Mouse (Mus musculus) thymus, postnatal 0 days (tissue): ENCODE measurements around the gene Cdc14a. TPM values are rescaled to one million over a fixed set of nuclear protein-coding genes. Genes with fewer than 3 reads are reported as not detected.
A peak's percentile ranks its signal among the peaks of the same experiment; 100 is the strongest.

Experiments used
- DNase-seq: peaks from one replicate; pipeline ENCODE4 v3.0.0-alpha.2; 2015; ENCODE audit warnings: low spot score
- polyA plus RNA-seq: library from polyadenylated mRNA; unstranded; fragments of >200 nt; fragmentation: Nextera tagmentation; extraction: Ambion mirVana; gene quantifications from 2 replicates; pipeline ENCODE4 v1.2.1, GENCODE M21; 2015

Gene Cdc14a
- polyA plus RNA-seq, 1 experiment from 2014 or later: 7.8 TPM

DNA sequence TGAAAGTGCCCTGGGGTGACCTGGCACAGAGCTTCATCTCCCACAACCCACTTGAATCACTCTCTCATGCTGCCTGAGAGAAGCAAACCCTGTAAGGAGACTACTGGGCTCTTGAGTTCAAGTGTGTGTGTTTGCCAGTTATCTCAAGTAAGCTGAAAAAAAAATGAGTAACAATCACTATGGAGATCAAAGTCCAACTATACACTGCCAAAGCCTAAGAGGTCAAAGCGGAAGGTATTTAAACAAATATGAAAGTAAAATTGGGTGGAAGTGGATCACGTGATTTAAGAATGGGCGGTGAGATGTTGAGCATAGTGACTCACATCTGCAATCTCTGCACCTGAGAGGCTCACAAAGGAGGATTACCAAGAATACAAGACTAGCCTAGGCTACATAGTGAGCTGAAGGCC is 9.4 kb downstream of the Cdc14a start:
- DNase-seq: no peak

DNA sequence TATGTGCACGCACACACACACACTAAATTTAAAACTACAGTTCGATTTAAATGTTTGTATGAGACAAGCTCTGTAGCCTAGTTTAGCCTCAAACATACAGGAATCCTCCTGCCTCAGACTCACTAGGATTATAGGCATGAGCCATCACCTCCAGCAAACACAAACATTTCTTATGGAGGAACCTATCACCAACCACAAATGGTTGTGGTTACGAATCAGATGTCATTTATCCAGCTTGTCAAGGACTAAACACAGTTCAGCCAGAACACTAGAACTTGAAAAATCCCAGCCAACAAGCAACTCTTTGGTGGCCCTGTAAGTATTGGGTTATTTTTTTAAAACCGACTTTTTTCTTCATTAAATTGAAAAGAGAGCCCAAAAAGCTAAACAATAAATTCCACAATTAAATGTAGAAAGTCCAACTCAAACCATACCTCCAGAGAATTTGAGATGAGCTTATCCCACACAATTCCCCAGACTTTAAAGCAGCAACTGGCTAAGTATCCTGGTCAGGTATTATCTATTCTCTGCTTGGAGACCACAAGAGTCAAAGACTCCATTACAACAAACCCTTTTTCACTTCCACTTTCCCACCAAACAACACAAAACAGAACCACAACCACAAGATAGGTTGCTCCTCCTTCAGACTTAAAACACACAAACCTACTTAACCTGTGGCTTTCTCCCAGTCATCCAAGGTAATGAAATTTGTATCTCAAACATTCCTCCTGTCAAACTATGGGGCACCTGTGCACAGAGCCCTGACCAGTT is 10.7 kb downstream of the Cdc14a start:
- no peak for DNase-seq

DNA sequence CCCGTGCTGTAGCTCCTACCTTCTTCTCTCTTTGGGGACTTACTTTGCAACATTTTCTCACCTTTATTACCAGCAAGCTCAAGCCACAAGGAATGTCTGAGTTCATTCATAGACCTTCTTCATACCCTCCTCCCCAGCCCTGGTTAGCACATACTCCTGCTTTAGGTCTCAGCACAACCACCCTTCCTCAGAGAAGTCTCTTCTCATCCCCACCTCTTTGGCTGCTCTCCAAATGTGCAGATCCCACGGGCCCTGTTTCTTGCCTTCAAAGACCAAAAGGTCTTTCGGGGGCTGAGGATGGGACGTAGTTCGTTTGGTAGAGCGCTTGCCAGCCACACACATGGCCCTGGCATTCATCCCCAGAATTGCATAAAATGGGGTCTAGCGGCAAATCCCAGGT is 13.8 kb downstream of the Cdc14a start:
- no peak for DNase-seq

GRCm38 (mm10) chr3:116409486-116409885 is 14.3 kb downstream of the Cdc14a start:
- no peak for DNase-seq

DNA sequence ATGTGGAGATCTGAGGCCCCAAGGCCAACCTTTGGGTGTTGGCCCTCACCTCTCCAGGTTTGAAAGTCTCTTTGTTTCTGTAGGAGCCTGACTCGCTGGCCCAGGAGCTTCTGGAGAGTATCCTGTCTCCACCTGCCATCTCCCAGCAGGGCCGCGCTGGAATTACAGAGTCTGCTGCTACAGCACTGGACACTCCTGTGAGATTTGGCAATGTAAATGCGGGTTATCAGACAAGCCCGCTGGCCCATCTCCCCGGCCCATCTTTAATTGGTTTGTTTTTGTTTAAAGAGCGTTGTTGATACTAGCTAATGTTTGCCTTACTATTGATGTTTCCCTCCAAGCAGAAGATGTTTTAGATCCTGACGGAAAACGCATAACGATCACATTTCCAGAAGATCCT is 15.0 kb downstream of the Cdc14a start:
- no peak for DNase-seq

GRCm38 (mm10) chr3:116405516-116405915 is 18.3 kb downstream of the Cdc14a start:
- DNase-seq: no peak

DNA sequence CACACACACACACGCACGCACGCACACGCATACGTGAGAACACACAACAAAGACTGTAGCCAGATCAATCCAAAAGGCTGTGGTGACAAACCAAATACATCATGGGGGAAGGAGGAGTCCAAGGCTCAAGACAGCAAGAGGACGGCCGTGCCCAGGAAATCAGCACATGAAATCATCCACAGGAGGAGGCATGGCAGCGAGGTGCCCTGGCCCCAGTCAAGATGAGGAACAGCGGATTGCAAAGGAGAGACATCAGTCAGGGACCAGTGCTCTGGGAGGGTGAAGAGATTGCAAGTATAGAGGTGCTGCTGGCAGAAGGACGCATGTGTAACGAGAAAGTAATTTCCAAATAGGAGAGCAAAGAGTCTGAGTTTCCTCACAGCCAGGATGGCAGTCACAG is 22.4 kb downstream of the Cdc14a start:
- no peak for DNase-seq

DNA sequence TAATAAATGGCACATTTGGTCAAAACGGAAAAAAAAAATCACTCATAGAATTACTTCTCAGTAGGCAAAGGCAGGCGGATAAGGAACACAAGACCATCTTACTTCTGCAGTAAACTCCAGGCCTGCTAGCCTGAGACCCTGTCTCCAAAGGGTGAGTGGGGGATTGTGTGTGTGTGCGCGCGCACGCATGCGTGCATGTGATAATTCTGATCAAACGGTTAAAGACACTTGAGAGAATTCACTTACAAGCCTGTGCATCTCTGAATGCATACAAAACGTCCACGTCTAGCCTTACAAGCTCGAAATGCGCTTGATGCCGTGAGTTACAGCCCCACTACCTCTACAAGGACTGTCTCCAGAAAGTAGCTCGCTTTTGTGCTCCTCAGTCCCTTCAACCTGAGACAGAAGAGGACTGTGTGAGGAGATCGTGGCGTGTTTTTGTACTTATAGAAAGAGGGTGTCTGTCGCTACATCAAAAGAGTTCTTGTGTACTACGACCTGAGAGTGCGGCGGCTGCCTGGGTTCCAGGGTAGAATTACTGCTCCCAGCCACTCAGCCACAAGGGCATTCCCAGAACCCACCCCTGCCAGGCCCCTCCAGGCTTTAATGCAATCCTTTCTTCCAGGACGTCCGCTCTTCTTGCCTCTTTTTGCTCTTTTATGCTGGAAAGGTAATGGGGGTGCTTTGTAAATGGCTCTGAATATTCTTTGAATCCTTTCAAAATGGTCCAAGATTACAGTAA is 24.3 kb downstream of the Cdc14a start:
- no peak for DNase-seq

- peak; percentile 37 for DNase-seq
Observed at GRCm38 (mm10) chr3:116398543-116398942, 25.3 kb downstream of the Cdc14a start.

DNA sequence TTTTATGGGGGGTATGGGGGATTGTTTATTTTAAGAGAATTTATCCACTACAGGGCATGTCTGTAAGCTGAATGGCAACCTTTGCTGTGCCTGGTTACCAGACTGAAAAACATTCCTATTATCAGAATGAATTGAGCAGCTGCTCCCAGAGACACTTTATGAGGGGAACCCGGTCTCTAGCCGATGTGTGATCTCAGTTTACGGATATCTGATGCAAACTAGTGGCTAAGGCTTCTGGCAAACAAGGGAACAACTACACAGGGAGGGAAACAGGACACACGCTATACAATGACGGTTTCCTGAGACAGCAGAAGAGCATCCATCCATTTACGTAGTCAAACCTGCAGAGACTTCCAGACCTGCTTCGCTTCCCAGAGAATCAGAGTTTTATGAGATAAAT is 25.9 kb downstream of the Cdc14a start:
- no peak for DNase-seq

GRCm38 (mm10) chr3:116397341-116397740 is 26.5 kb downstream of the Cdc14a start:
- DNase-seq: no peak

- no peak for DNase-seq
Observed at GRCm38 (mm10) chr3:116396571-116396970, 27.3 kb downstream of the Cdc14a start.

- DNase-seq: no peak
Observed at GRCm38 (mm10) chr3:116394885-116395390, 28.9 kb downstream of the Cdc14a start.

GRCm38 (mm10) chr3:116391399-116391798 is 32.4 kb downstream of the Cdc14a start:
- DNase-seq: no peak

- DNase-seq: no peak
Observed at GRCm38 (mm10) chr3:116389500-116390470, 34.0 kb downstream of the Cdc14a start.

- DNase-seq: no peak
Observed at GRCm38 (mm10) chr3:116388808-116389207, 35.0 kb downstream of the Cdc14a start.

DNA sequence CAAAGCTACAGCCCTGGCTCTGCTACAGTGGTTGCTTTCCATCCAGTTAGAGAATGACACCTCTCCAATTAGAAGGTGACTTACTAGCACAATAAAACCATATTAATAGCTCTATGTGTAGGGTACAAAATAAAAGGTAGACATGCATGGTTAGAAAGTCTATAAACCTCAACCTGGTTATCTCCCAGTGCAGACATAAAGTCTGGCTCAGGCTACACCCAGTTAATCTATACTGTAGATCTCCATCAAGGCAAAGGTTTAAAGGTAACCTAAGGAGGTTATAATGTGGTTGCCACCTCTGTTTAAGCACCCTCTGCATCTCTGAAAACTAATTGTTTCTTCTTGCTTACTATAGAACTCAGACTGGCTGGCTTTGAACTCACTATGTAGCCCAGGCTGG is 36.9 kb downstream of the Cdc14a start:
- no peak for DNase-seq

GRCm38 (mm10) chr3:116386342-116386741 is 37.5 kb downstream of the Cdc14a start:
- DNase-seq: no peak

DNA sequence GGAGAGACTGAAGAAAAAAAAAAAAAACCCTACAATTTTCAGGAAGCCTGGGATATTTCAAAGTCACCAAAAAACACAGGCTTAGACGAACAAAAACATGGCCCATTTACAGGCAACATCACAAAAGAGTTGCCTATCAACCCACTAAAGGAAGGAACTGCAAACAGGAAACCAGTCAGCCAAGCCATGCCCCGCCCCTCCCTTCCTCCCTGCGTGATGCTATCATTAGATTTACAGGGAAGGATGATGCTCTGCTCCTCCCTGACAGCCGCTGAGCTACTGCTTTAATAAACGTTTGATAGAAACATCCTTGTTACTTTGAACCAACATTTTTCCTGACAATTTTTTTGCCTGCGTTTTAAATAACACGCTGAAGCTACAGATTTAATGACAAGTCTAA is 39.5 kb downstream of the Cdc14a start:
- no peak for DNase-seq

DNA sequence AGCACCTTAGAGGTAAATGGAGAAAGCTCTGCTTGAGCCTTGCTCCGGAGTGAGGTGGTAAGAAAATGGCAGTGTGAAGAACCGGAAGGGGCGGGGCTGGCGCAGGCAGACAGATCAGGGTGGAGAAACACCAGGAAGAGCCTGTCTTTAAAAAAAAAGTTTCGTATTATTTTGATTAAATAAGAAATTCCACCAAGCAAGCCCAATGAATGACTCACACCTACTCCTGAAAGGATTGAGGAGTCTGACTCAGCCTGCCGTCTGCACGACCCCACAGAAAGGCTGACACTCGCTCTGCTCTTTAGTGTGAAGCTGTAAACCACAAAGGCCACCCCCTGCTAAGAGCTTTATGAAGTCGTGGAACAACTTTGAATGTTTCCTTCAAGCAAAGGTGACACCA is 43.5 kb downstream of the Cdc14a start:
- peak; percentile 15 for DNase-seq

- DNase-seq: no peak
Observed at GRCm38 (mm10) chr3:116375442-116375841, 48.4 kb downstream of the Cdc14a start.
